In the genomic region with DNA sequence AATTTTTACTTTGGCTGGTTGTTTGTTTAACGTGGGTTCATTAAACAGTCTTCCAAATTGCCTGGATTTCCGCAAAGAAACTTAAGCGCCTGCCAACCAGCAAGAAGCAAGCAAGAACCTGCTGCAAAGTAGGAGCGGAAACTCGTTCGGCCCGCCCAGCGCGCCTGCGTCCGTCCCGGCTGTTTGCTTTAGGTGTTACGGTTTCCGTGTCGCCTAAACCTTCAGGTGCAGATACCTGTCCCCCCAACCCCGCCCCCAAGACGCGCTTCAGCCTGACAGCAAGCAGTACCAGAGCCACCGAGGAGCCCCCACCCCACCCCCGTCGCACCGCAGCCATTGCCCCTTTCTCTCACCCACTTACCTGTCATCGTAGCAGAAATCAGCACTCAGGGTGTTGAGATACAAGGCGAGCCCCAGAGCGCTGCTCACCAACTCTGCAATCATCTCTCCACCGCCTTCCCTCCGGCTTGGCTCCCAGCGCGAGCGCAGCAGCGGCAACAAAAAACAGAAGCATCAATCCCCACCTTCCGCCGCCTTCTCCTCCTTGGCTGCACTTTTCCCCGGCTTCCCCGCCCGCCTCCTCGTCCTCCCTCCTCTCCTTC, we compare ENCODE assay signal across 7 mouse cellular contexts. TPM values are rescaled to one million over a fixed set of nuclear protein-coding genes. Genes with fewer than 3 reads are reported as not detected.
DNase-seq lines count a peak whose midpoint lies in the region; ATAC-seq and TF ChIP-seq lines count a peak whose summit lies in the region.

No protein-coding gene starts in this region.

- H3K4me2 ChIP-seq in intestine, postnatal 0 days (replicated peaks; ENCODE audit: low read depth), result peak overlapping the region; percentile 93
- H3K4me2 ChIP-seq in liver, embryonic 12.5 days, result peak overlapping the region; percentile 98
- H3K4me2 ChIP-seq in midbrain, postnatal 0 days (ENCODE audit: low read depth, low read length, poor library complexity, severe bottlenecking), result peak overlapping the region; percentile 81

- H3K27ac ChIP-seq in intestine, postnatal 0 days (ENCODE audit: low read depth, low read length), result peak overlapping the region; percentile 87
- peak overlapping the region; percentile 64 for H3K27ac ChIP-seq in liver, embryonic 12.5 days
- peak overlapping the region; percentile 79 for H3K27ac ChIP-seq in midbrain, postnatal 0 days (ENCODE audit: low read depth, low read length)

- TF ChIP-seq CTCF in intestine, postnatal 0 days (IDR thresholded peaks at IDR 0.05; ENCODE audit: low read depth), result no peak
- no peak for TF ChIP-seq CTCF in midbrain, postnatal 0 days (IDR thresholded peaks at IDR 0.05)

- peak overlapping the region; percentile 90 for H3K4me3 ChIP-seq in intestine, postnatal 0 days (ENCODE audit: low read depth, low read length)
- peak overlapping the region; percentile 77 for H3K4me3 ChIP-seq in liver, embryonic 12.5 days
- peak overlapping the region; percentile 86 for H3K4me3 ChIP-seq in midbrain, postnatal 0 days (ENCODE audit: low read depth, low read length)

- no peaks in the 10 kb centered on the region for H3K4me1 ChIP-seq in intestine, postnatal 0 days (replicated peaks; ENCODE audit: control insufficient read depth, insufficient read depth, low read length)
- peaks cover 32% of the 10 kb centered on the region for H3K4me1 ChIP-seq in liver, embryonic 12.5 days
- peaks cover 7% of the 10 kb centered on the region; the same call in 1 of the 2 replicates for H3K4me1 ChIP-seq in midbrain, postnatal 0 days (ENCODE audit: insufficient read depth, low read length)

- ATAC-seq in intestine, postnatal 0 days, result no peak
- ATAC-seq in liver, embryonic 12.5 days, result peak; percentile 0; the same call in 1 of the 2 replicates
- no peak for ATAC-seq in midbrain, postnatal 0 days (ENCODE audit: low FRiP score)

- no peaks in the 10 kb centered on the region for H3K27me3 ChIP-seq in intestine, postnatal 0 days (replicated peaks; ENCODE audit: control insufficient read depth, insufficient read depth, low read length)
- peaks cover 12% of the 10 kb centered on the region; the same call in 1 of the 2 replicates for H3K27me3 ChIP-seq in liver, embryonic 12.5 days (replicated peaks)
- H3K27me3 ChIP-seq in midbrain, postnatal 0 days (ENCODE audit: insufficient read depth, low read length), result no peaks in the 10 kb centered on the region

- peak; percentile 18 to 67 for DNase-seq in adrenal gland, adult (ENCODE audit: inconsistent age in 2 of 2, low spot score in 1 of 2)
- DNase-seq in cerebellum, postnatal 14 days, result peak; percentile 75 to 77
- DNase-seq in gastrocnemius, postnatal 4 days (ENCODE audit: low spot score in 2 of 2), result peak; percentile 17 to 30
- DNase-seq in midbrain, postnatal 0 days (ENCODE audit: low spot score), result peak; percentile 46
- DNase-seq in thymus, postnatal 0 days (ENCODE audit: low spot score), result peak; percentile 46

- 1% methylated on average over 37 of the region's 37 CpGs for WGBS in intestine, postnatal 0 days
- under 1% methylated on average over 37 of the region's 37 CpGs for WGBS in liver, embryonic 12.5 days (ENCODE audit: insufficient replicate concordance)
- under 1% methylated on average over 36 of the region's 37 CpGs for WGBS in midbrain, postnatal 0 days

- H3K9ac ChIP-seq in intestine, postnatal 0 days (ENCODE audit: low read depth, low read length), result peak overlapping the region; percentile 77
- peak overlapping the region; percentile 75 for H3K9ac ChIP-seq in liver, embryonic 12.5 days
- H3K9ac ChIP-seq in midbrain, postnatal 0 days (replicated peaks; ENCODE audit: low read length, poor library complexity, severe bottlenecking), result peak overlapping the region; percentile 79

- no peaks in the 10 kb centered on the region for H3K9me3 ChIP-seq in intestine, postnatal 0 days (ENCODE audit: control insufficient read depth)
- H3K9me3 ChIP-seq in liver, embryonic 12.5 days (replicated peaks), result no peaks in the 10 kb centered on the region
- H3K9me3 ChIP-seq in midbrain, postnatal 0 days (ENCODE audit: low read length), result no peaks in the 10 kb centered on the region

- H3K36me3 ChIP-seq in intestine, postnatal 0 days (ENCODE audit: control insufficient read depth, insufficient read depth), result no peaks in the 10 kb centered on the region
- no peaks in the 10 kb centered on the region for H3K36me3 ChIP-seq in liver, embryonic 12.5 days
- no peaks in the 10 kb centered on the region for H3K36me3 ChIP-seq in midbrain, postnatal 0 days (ENCODE audit: insufficient read depth, low read length)

RNA-seq across cellular contexts. Expression of a gene that starts 0.8 kb away (rescaled TPM):
- total RNA-seq in gastrocnemius, postnatal 4 days (2021), result 10 to 100 TPM; 16.0 to 19.7 TPM
- 4.1 and 4.9 TPM in 2 replicates for polyA plus RNA-seq in intestine, postnatal 0 days (2015; fragmentation: Nextera tagmentation; extraction: Ambion mirVana)
- polyA plus RNA-seq in liver, embryonic 12.5 days (2016; fragmentation: Nextera tagmentation; extraction: Ambion mirVana), result 2.8 TPM in 2 replicates
- 12.9 and 14.6 TPM in 2 replicates for total RNA-seq in midbrain, postnatal 0 days (2014; rRNA removed)
- polyA plus RNA-seq in midbrain, postnatal 0 days (2015; fragmentation: Nextera tagmentation; extraction: Ambion mirVana), result 4.1 and 5.3 TPM in 2 replicates
- 0.55 and 0.65 TPM in 2 replicates for polyA plus RNA-seq in thymus, postnatal 0 days (2015; fragmentation: Nextera tagmentation; extraction: Ambion mirVana)

Comparison
In these comparisons a context has a peak if more than half of its experiments do, and no peak if none do; other contexts are left out.
1. DNase-seq: peak in every context shown above with its lines; median percentile 76 in cerebellum, postnatal 14 days; 46 in midbrain, postnatal 0 days; 46 in thymus, postnatal 0 days; 42 in adrenal gland, adult; 24 in gastrocnemius, postnatal 4 days.